Mouse (Mus musculus) CH12.LX (cell line): Measurements from ENCODE around the gene Igfbp2.

ENCODE experiments used
- CTCF ChIP-seq, 2 experiments: IDR thresholded peaks in 1 of 2; conservative IDR thresholded peaks in 1 of 2; 2 replicates each; pipeline ENCODE4 v1.5.1; 2011 to 2012; ENCODE audit warnings: low read depth in 2 of 2, low read length in 2 of 2, improper control_type of control experiment in 1 of 2, inconsistent platforms in 1 of 2, mild to moderate bottlenecking in 1 of 2, moderate library complexity in 1 of 2
- EP300 ChIP-seq: IDR thresholded peaks from 2 replicates; pipeline ENCODE4 v1.6.1; 2011; ENCODE audit warnings: low read length, improper control_type of control experiment
- GABPA ChIP-seq: IDR thresholded peaks from 2 replicates; pipeline ENCODE4 v1.6.1; 2012; ENCODE audit warnings: low read depth, low read length, improper control_type of control experiment, inconsistent platforms; ENCODE audit not compliant: insufficient replicate concordance
- POLR2A ChIP-seq: IDR thresholded peaks from 2 replicates; pipeline ENCODE4 v1.6.1; 2011; ENCODE audit warnings: low read depth, mild to moderate bottlenecking, improper control_type of control experiment, low read length
- POLR2AphosphoS2 ChIP-seq: IDR thresholded peaks from 2 replicates; pipeline ENCODE4 v1.6.1; 2011; ENCODE audit warnings: low read depth, low read length, improper control_type of control experiment
- UBTF ChIP-seq: IDR thresholded peaks from 2 replicates; pipeline ENCODE4 v1.6.1; 2012; ENCODE audit warnings: low read depth, mild to moderate bottlenecking, inconsistent platforms, low read length, improper control_type of control experiment, moderate library complexity
- USF2 ChIP-seq: conservative IDR thresholded peaks from 2 replicates; pipeline ENCODE4 v1.6.1; 2011; ENCODE audit warnings: low read depth, low read length, improper control_type of control experiment
- ZC3H11A ChIP-seq: IDR thresholded peaks from 2 replicates; pipeline ENCODE4 v1.6.1; 2012; ENCODE audit warnings: low read depth, mild to moderate bottlenecking, inconsistent platforms, low read length, improper control_type of control experiment
- ZNF384 ChIP-seq: IDR thresholded peaks from 2 replicates; pipeline ENCODE4 v1.6.1; 2012; ENCODE audit warnings: low read depth, low read length, improper control_type of control experiment, inconsistent platforms

- TF ChIP-seq CTCF (conservative IDR thresholded peaks at IDR 0.05 in 1 of 2, IDR thresholded peaks at IDR 0.05 in 1 of 2; ENCODE audit: low read depth in 2 of 2, low read length in 2 of 2) = no peak
- TF ChIP-seq EP300 = no peak
- no peak for TF ChIP-seq UBTF
- TF ChIP-seq ZC3H11A = no peak
- no peak for TF ChIP-seq POLR2A
- no peak for TF ChIP-seq ZNF384
- TF ChIP-seq GABPA = no peak
- TF ChIP-seq USF2 = no peak
- TF ChIP-seq POLR2AphosphoS2 = no peak
Measured at GRCm38 (mm10) chr1:72866417-72866816, 42.1 kb downstream of the Igfbp2 start.
